Mouse (Mus musculus) skeletal muscle tissue, adult 2 months (tissue): ENCODE results near the gene Hsd17b1.

Source experiments
- DNase-seq: peaks from one replicate; pipeline ENCODE4 v3.0.0-alpha.2; 2012; ENCODE audit warnings: low read depth, low spot score

The Hsd17b1 gene

DNA sequence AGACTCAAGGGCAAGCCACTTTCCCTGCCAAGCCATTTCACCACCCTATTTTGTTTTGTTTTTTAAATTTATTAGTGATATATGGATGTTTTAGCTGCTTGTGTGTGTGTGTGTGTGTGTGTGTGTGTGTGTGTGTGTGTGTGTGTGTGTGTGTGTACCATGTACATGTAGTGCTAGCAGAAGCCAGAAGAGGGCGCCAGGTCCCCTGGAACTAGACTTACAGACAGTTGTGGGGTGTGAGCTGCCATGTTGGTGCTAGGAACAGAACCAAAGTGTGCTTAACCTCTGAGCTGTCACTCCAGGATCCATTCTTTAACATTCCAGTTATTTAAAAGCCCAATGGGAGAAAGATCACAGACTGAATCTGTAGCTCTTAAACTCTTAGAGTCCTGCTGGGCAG lies 48.9 kb downstream of the Hsd17b1 start:
- no peak for DNase-seq

- peak; percentile 61 for DNase-seq
Measured at GRCm38 (mm10) chr11:101128996-101129577, 50.9 kb downstream of the Hsd17b1 start.
